Mouse (Mus musculus) fat pad, adult 2 months (tissue): Measurements from ENCODE around the gene Sh3bp4.

ENCODE experiments used
- DNase-seq: peaks from one replicate; pipeline ENCODE4 v3.0.0-alpha.2; 2011; ENCODE audit warnings: low read depth, low spot score; ENCODE audit errors: extremely low read depth

Sh3bp4 gene

DNA sequence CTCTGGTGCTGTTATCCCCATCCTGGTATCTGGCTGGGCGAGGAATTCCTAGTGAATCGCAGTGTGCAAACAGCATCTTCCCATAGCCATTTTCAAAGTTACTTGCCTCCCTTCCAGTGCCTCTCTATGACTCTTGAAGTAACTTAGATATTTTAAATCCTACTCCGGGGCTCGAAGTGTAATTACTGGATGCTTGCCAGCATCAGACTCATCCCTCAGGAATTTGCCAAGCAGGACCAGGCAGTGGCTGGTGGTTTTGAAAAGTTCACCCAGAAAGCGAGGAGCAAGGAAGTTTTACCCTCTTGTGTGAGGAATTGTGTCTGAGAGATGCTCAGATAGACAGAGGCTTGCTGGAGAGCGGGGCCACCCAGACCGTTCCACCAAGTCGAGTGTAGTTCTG, 51.3 kb downstream of the Sh3bp4 start:
- DNase-seq = no peak

DNA sequence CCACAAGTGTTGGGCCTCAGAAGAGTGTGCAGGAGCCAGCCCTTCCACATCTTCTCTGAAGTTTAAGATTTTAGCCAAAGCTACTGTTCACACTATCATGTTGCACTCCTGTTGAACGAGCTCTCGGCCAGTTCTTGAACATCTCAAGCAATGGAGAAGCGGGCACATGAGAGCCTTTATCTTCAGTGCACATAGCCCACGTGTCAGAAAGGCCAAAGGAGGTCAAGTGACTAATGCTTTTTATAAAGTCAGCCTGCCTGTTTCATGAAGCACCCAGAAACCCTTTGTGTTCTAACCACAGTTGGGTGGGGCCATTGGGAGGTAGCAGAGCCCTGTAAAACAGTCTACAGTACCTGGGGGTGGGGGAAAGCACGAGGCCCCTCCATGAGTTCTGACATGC, 52.2 kb downstream of the Sh3bp4 start:
- no peak for DNase-seq

DNA sequence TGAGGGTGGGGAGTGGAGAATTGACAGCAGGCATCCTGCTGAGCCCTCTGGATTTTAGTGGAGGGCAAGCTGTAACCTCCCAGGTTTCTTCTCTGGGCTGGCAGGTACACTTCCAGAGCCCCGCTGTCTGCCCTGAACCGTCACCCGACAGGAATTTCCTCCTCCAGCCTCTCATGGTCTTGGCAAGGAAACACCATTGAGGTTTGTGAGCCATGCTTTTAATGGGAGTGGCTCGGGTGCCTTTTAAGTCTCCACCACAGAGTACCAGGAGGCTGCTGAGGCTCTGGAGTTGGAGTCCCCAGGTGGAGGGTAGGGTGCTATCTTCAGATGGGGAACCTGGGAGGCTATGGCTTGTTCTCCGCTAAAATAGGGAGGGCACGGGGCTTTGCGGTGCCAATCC, 53.9 kb downstream of the Sh3bp4 start:
- DNase-seq = no peak

GRCm38 (mm10) chr1:89127163-89127562, 56.9 kb downstream of the Sh3bp4 start:
- DNase-seq = no peak

- DNase-seq = no peak
These were observed 60.2 kb downstream of the Sh3bp4 start for GRCm38 (mm10) chr1:89130429-89130828.

- DNase-seq = no peak
These were observed 60.9 kb downstream of the Sh3bp4 start for GRCm38 (mm10) chr1:89131018-89131540.

GRCm38 (mm10) chr1:89131707-89132106, 61.5 kb downstream of the Sh3bp4 start:
- DNase-seq = no peak

DNA sequence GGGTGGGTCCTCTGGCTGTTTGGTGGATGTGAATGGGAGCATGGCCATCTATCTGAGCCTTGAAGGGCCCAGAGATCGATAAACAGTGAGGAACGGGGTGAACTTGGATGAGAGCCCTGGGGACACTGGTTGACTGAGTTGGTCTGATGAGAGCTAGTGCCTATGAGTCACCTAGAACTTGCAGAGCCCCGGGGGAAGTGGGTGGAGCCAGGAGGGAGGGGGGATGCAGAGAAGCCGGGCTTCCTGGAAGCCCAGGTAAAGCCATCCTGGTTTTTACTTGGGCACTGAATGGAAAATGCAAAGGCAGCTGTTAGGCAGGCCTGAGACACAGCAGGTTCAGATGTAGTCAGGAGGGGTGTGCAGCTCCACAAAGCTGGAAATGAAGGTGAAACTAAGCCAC, 63.1 kb downstream of the Sh3bp4 start:
- DNase-seq = no peak

DNA sequence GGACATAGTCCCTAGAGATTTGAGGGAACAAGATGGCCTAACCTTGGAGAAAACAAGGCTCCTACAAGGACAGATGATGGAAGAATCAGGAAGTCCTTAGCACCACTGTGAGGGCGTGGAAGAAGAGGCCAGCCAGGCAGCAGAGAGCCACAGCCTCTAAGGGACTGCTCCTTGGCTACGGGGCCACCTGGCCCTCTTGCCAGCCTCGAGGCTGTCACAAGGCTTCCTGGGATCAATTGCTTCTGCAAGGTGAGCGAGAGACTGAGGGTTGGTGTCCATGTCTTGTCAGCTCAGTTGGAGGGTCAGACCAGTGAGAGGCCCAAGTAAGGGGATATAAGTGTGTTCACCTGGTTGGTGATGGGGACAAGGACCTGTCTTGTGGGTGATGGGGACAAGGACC, 63.5 kb downstream of the Sh3bp4 start:
- no peak for DNase-seq

DNA sequence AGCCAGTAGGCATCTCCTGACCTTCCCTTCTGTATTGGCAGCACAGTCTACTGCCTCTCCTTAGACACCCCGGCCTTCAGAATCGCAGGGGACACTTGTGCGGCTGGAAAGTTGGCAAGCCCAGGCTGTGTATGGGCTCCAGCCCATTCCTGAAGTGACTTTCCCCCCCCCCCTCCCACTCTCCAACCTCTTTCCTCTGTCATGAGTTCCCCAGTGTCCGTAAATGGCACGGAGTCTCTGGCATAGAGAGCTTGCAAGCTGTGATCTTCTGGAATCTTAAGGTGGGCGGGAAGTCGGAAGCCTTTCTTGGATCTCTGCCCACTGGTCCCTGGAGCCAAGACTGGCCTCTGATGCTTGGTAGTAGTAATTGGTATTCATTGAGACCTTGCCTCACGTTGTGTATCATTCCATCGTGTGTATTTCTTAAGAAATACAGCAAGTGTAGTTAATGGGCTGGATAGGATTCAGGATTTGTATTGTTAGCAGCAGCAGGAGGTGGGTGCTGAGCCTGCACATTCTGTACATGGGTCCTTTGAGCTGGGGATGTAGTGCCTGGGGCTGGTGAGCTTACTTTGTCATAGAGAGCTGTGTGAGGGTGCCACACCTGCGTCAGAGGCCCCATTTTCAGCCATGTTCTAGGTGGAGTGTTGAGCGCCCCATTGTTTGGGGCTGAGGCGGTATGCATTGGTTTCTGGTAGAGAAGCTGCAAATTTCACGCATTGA, 66.0 kb downstream of the Sh3bp4 start:
- peak; percentile 54 for DNase-seq

DNA sequence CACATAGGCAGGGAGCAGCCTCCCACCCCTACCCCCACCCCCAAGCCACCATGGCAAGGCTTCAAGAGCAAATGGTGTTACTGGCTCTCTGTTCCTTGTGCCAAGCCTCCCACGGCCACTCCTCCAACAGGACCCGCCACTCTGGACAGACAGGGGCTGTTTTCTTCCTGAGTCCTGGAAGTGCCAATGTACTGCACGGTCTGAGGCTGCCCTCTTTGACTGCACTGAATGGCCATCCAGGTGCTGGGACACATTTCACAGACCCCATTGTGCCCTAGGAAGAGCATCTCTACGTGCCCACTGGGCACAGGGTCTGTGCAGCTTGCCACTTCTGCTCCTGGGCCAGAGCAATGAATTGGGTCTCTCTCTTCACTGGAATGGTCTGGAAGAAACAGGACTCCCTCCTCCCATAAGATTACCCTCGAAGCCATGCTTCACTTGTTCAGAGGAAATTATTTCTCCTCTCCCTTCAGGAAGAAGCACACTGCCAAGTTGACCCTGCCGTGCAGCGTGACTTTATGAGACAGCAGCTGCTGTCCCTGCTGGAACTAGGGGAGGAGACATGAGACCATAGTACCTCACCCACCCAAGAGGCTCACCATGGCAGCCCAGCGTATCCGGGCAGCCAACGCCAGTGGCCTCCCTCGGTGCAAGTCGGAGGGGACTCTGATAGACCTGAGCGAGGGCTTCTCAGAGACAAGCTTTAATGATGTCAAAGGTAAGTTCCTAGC, 67.0 kb downstream of the Sh3bp4 start:
- no peak for DNase-seq

GRCm38 (mm10) chr1:89138316-89138715, 68.1 kb downstream of the Sh3bp4 start:
- peak; percentile 56 for DNase-seq

DNA sequence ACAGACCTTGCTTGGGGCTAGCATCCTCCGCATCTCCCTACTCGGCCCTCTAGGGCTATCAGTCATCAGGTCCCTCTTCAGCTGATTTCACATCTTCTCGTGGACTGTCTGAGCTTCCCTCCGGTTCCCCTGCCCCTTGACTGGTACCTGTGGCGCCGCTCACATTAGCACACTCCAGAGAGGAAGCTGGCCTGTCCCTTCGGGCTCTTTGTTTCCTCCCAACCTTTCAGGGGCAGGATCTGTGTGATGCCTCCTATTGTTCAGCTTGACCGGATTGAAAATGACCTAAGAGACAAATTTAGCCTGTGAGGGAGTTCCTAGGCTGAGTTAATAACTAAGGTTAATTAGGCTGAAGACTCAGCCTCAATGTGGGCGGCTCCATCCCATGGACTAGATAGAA, 69.9 kb downstream of the Sh3bp4 start:
- no peak for DNase-seq

DNA sequence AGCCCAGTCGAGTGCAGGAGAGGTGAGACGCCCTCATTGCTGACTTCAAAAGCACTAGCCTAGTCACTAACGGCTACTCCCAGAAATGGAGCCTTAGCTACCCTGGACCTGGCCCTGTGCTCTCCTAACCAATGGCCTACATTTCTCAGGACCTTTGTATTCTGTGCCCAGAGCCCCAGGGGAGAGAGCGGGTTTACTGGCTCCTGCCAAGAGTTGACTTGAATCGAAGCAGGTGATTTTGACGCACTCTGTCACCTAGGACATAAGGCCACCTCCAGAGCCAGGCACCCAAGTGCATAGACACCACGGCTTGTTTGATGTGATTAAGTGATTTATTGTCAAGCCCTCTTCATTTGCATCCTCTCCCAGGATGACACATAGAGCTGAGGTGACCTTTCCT, 80.9 kb downstream of the Sh3bp4 start:
- DNase-seq = no peak

DNA sequence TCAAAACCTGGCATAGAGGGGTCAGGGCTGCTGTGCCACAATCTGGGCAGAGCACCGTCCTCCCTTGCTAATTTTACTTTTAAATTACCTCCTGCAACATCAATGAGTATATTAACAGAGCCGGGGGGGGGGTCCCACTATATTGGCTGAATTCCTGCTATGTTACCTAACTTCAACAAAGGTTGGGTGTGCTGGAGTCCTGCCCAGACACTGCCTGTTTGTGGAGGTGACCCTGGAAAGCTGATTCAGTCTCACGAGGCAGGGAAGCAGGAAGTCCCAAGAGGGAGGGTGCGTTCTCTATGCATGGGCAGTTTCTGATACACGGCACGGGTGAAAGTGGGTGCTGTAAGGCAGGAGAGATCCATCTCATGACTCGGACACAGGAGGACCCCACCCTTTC, 82.4 kb downstream of the Sh3bp4 start:
- DNase-seq = no peak

DNA sequence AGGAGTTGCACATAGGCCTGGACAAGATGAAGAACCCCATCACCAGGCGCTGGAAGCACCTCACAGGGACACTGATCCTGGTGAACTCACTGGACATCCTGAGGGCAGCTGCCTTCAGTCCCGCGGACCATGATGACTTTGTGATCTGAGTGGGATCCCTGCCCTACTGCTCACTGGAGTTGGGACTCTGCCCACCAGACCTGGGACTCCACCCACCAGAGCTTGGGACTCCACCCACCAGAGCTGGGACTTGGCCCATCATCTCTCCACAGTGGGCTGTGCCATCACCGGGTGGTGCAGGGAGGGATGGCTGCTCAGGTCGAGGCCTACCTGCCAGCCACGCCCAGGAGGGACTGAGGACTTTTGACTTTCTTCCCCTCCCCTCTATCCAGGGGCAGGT, 83.0 kb downstream of the Sh3bp4 start:
- no peak for DNase-seq

DNA sequence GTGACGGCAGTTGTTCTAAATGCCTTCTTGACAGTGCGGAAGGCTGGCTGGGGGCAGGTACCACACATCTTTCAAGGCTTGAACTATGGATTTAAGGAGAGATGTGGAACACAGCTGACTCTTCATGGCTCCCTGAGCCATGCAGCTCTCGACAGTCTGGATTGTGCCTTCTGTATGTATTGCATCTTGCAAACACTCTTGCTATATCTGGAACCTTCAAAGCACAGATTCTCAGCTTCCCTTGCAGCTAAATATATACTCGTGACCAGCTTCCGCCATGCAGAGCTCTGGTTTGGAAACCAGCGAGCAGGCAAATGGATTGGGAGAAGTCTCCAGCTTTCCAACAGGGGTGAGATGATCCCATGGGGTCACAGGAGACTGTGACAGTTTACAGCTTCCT, 93.3 kb downstream of the Sh3bp4 start:
- no peak for DNase-seq

DNA sequence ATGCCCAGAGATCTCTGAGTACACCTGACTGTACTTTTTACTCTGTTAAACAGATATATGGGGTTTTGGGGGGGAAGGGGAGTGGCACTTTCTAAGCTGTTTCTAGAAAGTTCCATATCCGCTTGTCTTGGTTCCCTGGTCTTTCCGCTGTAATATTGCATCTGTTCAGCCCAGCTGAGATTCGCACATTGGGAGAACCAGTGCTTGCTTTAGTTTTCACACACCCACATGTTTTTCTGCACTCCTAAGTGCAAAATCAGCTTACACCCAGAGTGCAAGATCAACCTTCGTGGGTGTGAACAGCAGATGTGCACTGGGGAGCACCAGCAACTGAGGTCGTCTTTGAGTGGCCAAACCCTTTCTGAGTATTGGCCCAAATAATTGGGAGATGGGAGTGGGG, 94.1 kb downstream of the Sh3bp4 start:
- DNase-seq = no peak

DNA sequence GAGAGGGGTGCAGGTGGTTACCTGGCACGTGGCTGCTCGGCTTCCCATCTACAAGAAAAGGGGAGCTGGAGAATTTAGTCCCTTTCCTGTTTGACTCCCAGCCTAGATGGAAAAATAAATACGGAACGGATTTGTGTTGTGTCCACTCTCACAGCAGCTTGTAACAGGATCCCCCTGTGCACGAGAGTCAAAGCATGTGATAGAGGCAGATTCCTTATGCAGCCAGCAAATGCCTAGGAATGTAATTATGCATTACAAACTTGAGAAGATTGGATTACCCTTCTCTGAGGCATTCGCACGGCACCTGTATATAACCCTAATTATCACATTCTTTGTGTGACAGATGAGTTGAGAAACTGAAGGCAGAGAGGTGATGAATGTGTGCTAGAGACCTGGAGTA, 94.5 kb downstream of the Sh3bp4 start:
- DNase-seq = no peak

DNA sequence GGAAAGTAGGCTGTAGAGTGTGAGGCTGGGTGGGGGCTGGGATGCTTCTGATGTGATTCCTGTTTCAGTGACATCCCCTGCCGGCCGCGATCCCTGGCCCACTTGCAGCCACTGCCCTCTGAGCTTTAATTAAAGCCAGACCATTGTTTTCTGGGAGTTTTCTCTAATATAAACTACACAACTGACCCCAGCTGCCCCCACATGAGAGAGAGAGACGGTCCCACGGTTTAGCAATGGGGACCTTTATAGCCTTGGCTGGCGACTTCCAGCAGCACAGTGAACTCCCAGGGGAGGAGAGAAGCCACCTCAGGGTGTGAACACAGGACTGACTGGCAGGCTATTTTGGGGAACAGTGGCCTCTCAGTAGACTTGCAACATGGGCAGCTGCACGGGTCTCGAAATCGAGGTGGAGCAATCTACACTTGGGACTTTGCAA, 96.6 kb downstream of the Sh3bp4 start:
- no peak for DNase-seq

DNA sequence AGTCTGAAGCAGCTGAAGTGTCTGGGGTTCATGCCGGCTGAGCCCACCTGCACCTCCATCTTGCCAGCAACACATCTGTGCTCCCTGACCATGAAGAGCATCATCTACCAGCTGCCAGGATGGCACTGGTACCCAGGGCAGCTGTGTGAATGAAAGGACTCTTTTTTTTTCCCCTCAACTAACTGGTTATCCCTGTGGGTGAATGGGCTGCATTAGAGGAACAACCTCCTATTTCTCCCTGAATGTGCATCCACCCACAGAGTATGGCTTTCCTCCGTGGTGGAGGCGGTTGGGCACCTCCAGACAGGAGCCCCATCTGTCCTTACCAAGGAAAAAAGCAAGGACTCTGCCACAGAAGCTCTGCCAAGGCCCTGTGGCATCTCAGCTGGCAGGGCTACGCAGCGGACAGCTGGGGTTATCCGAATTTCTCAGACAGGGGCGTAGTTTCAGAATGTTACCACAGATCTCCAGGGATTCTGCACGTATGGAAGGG, 101.1 kb downstream of the Sh3bp4 start:
- no peak for DNase-seq

DNA sequence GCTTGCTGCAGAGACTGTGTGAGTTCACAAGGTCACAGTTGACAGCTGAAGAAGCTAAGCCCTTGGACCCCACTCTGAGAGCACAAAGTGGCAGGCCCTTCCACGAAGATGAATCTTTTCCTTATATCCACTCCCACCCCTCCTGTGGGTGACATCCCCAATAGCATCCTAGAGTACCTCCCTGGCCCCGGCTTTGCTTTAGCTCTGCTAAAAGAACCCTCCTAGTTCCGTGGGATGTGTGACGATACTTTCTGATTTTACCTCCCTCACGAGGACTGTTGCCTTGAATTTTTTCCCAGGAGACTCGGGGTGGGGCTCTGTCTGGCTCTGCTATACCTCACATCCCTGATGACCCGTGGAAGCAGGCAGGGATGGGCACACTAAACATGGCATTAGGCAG, 104.4 kb downstream of the Sh3bp4 start:
- DNase-seq = no peak
